Mouse (Mus musculus) hindbrain, embryonic 15.5 days (tissue): ENCODE measurements around the gene Arhgap23. TPM values are rescaled to one million over a fixed set of nuclear protein-coding genes. Genes with fewer than 3 reads are reported as not detected.
A peak's percentile ranks its signal among the peaks of the same experiment; 100 is the strongest.

Experiments used
- ATAC-seq: fragments of 200-750 bp; cut with Nextera tagmentation; 2 replicates; pipeline ENCODE4 v1.8.0; 2017; ENCODE audit warnings: low read depth, moderate number of reproducible peaks, moderate TSS enrichment; ENCODE audit not compliant: low FRiP score
- H3K27ac ChIP-seq: fragments of 300-500 bp; sonication (generic); replicated peaks from 2 replicates; pipeline ENCODE4 v1.5.1; 2015; ENCODE audit warnings: mild to moderate bottlenecking, inconsistent platforms
- H3K27me3 ChIP-seq: fragments of 300-500 bp; sonication (generic); 2 replicates; pipeline ENCODE4 v1.6.1; 2015; ENCODE audit warnings: control low read depth, inconsistent platforms
- H3K36me3 ChIP-seq: fragments of 300-500 bp; sonication (generic); 2 replicates; pipeline ENCODE4 v1.6.1; 2015; ENCODE audit warnings: control low read depth, inconsistent platforms
- H3K4me1 ChIP-seq: fragments of 300-500 bp; sonication (generic); replicated peaks from 2 replicates; pipeline ENCODE4 v1.6.1; 2015; ENCODE audit warnings: control low read depth, inconsistent platforms
- H3K4me2 ChIP-seq: fragments of 300-500 bp; sonication (generic); 2 replicates; pipeline ENCODE4 v1.6.1; 2015; ENCODE audit warnings: moderate library complexity, mild to moderate bottlenecking, inconsistent platforms
- H3K4me3 ChIP-seq: fragments of 300-500 bp; sonication (generic); 2 replicates; pipeline ENCODE4 v1.5.1; 2015; ENCODE audit warnings: mild to moderate bottlenecking, inconsistent platforms
- H3K9ac ChIP-seq: fragments of 300-500 bp; sonication (generic); 2 replicates; pipeline ENCODE4 v1.6.1; 2015; ENCODE audit warnings: inconsistent platforms
- H3K9me3 ChIP-seq: fragments of 300-500 bp; sonication (generic); 2 replicates; pipeline ENCODE4 v1.6.1; 2016; ENCODE audit warnings: control low read depth, inconsistent platforms
- WGBS: fragments of 180-500 bp; shearing (Covaris S2); methylation state at CpG from one replicate; pipeline ENCODE4 v1.1.7; 2015; 5-methylcytosine and 5-hydroxymethylcytosine counted together
- polyA plus RNA-seq: library from polyadenylated mRNA; unstranded; fragments of >200 nt; fragmentation: Nextera tagmentation; extraction: Ambion mirVana; gene quantifications from 2 replicates; pipeline ENCODE4 v1.2.1, GENCODE M21; 2015

The Arhgap23 gene
- polyA plus RNA-seq, 1 experiment from 2014 or later = 10.1 TPM

DNA sequence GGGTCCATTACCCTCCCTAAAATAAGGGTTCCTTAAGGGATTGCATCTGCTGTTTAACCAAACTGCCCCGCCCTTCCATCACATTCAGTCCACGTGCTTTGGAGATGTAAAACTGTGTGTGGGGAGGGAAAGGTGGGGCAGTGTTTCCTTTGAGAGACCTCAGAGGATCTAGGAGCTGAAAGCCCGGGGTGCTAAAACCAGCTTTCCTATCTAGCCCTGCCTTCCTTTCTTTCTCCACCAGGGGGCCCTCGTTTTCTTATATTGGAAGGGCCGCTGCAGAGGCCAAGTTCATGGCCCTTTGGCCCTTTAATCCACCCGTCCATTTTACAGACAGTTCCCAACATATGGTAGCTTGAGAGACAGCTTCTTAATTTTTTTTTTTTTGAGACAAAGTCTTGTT lies 7.2 kb upstream of the Arhgap23 start:
- no peaks in the 10 kb centered on the region for H3K9me3 ChIP-seq
- H3K4me1 ChIP-seq = peaks cover 38% of the 10 kb centered on the region
- H3K27me3 ChIP-seq = no peaks in the 10 kb centered on the region
- H3K4me3 ChIP-seq = no peak overlapping the region
- no peak for ATAC-seq
- no peak overlapping the region for H3K9ac ChIP-seq
- WGBS = 1% methylated on average over 6 of the region's 6 CpGs
- no peaks in the 10 kb centered on the region for H3K36me3 ChIP-seq
- no peak overlapping the region for H3K27ac ChIP-seq
- no peak overlapping the region for H3K4me2 ChIP-seq

DNA sequence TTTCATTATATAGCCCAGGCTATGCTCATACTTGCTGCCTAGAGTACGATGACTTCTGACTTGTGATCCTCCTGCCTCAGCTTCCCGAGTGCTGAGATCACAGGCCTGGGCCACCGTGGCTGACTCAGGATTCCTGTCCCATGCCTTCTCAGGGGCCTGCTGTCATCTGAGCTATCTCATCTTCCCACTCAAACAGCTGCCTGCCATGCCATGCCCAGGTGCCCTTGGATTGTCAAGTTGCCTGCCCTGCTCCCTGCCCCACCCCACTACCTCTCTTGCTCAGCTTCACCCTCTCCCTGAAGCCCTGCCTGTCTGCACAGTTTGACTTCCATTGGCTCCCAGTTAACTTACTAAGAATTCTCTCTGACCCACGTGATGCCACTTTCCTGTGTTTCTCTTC lies 4.4 kb upstream of the Arhgap23 start:
- ATAC-seq = no peak
- peaks cover 12% of the 10 kb centered on the region for H3K27me3 ChIP-seq
- H3K4me2 ChIP-seq = no peak overlapping the region
- no peak overlapping the region for H3K4me3 ChIP-seq
- WGBS = 84% methylated on average over 4 of the region's 4 CpGs
- H3K9me3 ChIP-seq = no peaks in the 10 kb centered on the region
- no peaks in the 10 kb centered on the region for H3K36me3 ChIP-seq
- no peak overlapping the region for H3K27ac ChIP-seq
- no peak overlapping the region for H3K9ac ChIP-seq
- peaks cover 28% of the 10 kb centered on the region for H3K4me1 ChIP-seq

DNA sequence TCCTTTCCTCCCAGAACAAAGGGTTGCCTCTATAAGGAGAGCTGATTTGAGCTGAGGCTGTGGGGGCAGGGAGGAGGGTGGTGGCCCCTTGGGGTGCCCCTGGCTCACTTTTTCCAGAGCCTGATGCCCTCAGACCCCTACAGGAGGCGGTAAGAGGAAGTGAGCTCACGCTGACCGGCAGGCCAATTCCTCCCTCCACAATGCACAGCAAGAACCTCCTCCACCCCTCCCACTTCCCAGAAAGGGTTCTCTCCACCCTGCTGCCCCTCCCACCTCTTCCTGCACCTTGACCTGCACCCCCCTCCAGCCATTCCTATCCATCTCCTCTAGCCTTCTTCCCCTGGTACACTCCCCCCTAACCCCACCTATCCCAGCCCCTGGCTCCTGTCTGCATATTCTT lies 3.2 kb upstream of the Arhgap23 start:
- no peak for ATAC-seq
- Histone ChIP-seq H3K9ac (no peak overlapping the region), H3K4me2 (no peak overlapping the region), H3K4me1 (peaks cover 16% of the 10 kb centered on the region), H3K27me3 (peaks cover 12% of the 10 kb centered on the region), H3K36me3 (no peaks in the 10 kb centered on the region), H3K9me3 (no peaks in the 10 kb centered on the region), H3K4me3 (no peak overlapping the region), H3K27ac (no peak overlapping the region)
- 21% methylated on average over 3 of the region's 3 CpGs for WGBS

DNA sequence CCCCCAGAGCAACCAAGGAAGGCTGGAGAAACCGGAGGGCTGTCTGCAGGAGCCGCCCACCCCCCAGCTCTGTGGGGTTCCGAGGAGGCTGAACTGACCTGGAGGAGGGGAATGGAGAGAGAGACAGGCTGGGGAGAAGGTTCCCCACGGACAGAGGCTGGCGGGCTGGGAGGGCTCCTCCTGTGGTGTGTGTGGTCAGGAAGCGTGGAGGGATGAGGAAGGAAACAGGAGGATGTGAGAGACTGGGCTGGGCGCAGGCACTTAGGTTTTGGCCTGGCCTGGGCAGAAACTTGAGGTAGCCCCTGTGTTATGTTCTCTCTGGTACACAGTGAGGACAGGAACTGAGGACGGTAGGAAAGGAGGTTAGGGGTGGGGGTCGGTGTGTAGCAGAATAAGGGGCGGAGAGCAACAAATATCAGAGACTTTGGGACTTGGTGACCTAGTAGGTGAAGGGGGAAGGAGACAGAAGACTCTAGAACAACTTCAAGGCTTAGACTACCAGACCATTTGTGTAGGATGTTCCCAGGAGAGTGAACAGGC lies 2.5 kb upstream of the Arhgap23 start:
- Histone ChIP-seq H3K4me3 (no peak overlapping the region), H3K4me1 (peaks cover 13% of the 10 kb centered on the region), H3K4me2 (no peak overlapping the region), H3K27me3 (peaks cover 12% of the 10 kb centered on the region), H3K9ac (no peak overlapping the region), H3K9me3 (no peaks in the 10 kb centered on the region), H3K27ac (no peak overlapping the region), H3K36me3 (no peaks in the 10 kb centered on the region)
- no peak for ATAC-seq
- 42% methylated on average over 10 of the region's 10 CpGs for WGBS

DNA sequence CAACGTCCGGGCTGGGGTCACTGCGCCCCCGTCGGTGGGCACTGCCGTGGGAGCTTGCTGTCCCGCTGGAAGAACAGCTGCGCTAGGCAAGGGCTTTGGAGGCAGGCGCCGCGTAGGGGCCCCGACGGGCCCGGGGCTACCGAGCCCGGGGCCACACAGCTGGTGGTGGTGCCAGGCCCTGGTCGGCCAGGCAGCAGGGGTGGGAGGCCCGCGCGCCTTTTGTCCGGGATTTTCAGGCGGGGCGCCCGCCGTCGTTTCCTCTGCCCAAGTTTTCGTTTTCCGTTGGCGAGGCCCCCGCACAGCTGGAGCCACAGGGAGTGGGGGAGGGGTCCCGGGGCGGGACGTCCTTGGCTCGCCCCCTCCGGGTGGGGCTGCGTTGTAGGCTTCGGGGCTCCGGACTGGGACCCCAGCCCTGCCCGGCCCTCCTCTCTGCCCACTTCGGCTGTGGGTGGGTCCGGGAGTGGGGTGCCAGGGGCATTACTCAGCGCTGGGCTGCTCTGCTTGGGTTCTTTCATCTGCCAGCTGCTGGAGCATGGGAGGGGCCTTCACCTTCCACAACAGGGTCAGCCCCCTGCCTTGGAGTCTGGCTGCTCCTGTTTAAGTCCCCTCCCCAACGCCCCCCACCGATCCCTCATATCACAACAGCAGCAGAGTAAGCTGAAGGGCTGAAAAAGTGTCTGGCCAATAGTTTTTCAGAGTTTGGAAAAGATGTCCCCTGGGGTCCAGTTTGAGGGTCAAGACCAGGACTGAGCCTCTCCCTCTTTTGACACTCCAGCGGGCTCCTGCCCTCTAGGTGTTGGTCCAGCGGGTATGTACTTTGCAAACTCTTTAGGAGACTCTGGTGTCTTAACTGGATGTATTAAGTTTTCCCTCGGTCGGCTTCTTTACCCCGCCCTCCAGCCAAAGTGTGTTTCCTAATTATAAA lies 641 bp downstream of the Arhgap23 start:
- 4% methylated on average over 46 of the region's 49 CpGs for WGBS

DNA sequence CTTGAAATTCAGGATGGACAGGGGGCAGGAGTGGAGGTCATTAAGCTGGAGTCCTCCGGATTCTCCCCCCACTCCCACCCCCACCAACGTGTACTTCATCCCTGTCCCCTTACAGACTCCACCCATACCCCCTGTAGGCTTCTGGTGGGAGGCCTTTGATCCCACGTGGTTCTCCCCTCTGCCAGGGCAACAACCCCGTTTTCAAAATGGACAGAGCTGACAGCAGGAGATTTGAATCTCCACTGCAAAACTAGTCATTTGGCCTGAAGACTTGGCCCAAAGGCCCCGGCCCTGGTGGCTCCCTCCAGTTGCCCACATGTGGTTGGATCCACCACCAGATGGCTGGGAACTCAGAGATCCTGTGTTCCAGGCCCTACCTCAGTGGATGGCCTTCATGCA lies 1.3 kb downstream of the Arhgap23 start:
- Histone ChIP-seq H3K4me2 (peak overlapping the region; percentile 58; the same call in 1 of the 2 replicates), H3K27ac (no peak overlapping the region; the same call in 1 of the 2 replicates), H3K4me1 (peaks cover 15% of the 10 kb centered on the region), H3K36me3 (no peaks in the 10 kb centered on the region), H3K4me3 (no peak overlapping the region), H3K27me3 (peaks cover 12% of the 10 kb centered on the region), H3K9ac (no peak overlapping the region), H3K9me3 (no peaks in the 10 kb centered on the region)
- whole genome bisulfite sequencing = 8% methylated on average over 5 of the region's 5 CpGs
- no peak for ATAC-seq

More for the DNA sequence above, 641 bp downstream of the Arhgap23 start:
- Histone ChIP-seq H3K4me1 (peaks cover 15% of the 10 kb centered on the region), H3K4me3 (peak overlapping the region; percentile 44), H3K27ac (peak overlapping the region; percentile 68; the same call in 1 of the 2 replicates), H3K36me3 (no peaks in the 10 kb centered on the region), H3K27me3 (peaks cover 12% of the 10 kb centered on the region), H3K9ac (peak overlapping the region; percentile 35), H3K9me3 (no peaks in the 10 kb centered on the region), H3K4me2 (peak overlapping the region; percentile 58)
- peak; percentile 13; the same call in 1 of the 2 replicates for ATAC-seq

DNA sequence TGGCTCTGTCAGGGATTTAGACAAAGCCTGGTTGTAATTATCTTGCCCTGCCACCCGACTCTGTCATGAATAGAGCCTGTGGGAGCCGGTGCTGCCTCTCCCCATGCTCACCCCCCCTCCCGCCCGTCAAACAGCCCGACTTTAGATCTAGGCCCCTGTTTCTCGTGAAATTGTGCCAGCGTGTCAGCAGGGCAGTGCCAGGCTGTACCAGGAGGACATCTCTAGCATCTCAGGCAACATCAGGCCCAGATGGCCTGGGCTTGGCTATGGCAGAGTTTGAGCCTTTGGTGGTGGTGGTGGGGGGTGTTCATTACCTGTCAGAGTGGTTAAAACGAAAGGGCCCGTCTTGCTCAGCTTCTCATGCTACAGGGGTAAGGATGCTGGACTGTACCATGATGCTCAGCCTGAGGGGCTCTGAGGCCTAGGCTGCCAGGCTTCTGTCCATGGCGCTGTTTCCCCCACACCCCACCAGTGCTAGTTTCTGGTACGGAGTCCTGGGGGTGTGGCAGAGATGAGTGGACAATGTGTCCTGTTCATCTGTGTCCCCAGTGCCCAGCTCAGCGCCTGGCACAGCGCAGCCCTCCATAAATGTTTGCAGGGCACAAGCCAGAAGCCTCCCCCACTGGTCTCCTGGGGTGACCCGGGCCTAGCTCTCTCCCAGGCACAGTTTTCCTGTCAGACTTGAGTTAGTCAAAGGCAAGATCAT lies 3.7 kb downstream of the Arhgap23 start:
- 58% methylated on average over 14 of the region's 14 CpGs for WGBS
- Histone ChIP-seq H3K4me2 (no peak overlapping the region), H3K27ac (no peak overlapping the region), H3K4me1 (peaks cover 20% of the 10 kb centered on the region), H3K4me3 (no peak overlapping the region), H3K9ac (no peak overlapping the region), H3K9me3 (no peaks in the 10 kb centered on the region), H3K36me3 (no peaks in the 10 kb centered on the region), H3K27me3 (peaks cover 12% of the 10 kb centered on the region)
- ATAC-seq = no peak

DNA sequence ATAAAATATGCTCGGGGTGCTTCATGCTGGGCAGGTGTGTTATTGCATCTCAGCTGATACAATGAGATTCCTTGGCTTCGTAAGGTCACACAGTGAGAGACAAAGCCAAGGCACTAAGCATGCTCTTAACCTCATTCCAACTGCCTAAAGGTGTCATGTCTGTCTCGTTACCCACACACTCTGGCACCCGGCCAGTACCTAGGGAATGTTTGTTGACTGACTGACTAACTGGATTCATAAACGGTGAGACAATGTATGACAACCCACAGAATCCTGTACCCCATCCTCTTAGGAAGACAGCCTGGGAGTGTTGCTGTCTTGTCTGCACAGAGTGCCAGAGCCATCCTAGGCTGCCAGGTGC lies 4.2 kb downstream of the Arhgap23 start:
- no peak overlapping the region for H3K27ac ChIP-seq
- H3K36me3 ChIP-seq = no peaks in the 10 kb centered on the region
- no peak overlapping the region for H3K4me3 ChIP-seq
- H3K9me3 ChIP-seq = no peaks in the 10 kb centered on the region
- no peak for ATAC-seq
- H3K9ac ChIP-seq = no peak overlapping the region
- H3K4me1 ChIP-seq = peaks cover 20% of the 10 kb centered on the region
- no peak overlapping the region for H3K4me2 ChIP-seq
- peaks cover 8% of the 10 kb centered on the region for H3K27me3 ChIP-seq
- 75% methylated on average over 5 of the region's 5 CpGs for WGBS

DNA sequence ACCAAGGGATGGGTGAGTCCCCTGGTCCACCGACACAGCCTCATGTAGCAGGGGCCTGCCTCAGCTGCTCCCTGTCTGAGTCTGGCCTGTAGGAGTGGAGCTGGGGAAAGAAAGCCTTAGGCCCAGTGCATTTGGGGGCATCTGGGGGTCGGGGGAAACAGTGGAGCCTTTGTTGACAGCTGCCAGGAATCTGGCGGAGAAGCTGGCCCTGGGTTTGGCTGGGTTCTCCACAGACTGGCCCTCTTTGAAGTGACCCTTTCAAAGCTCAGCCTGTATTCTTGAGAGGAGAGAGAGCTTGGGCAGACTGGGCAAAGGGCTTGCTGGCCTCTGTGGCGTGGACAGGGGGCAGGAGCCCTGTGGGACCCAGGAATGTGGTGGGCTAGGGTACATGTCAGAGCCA lies 7.2 kb downstream of the Arhgap23 start:
- no peak overlapping the region for H3K9ac ChIP-seq
- no peak overlapping the region for H3K4me2 ChIP-seq
- no peaks in the 10 kb centered on the region for H3K9me3 ChIP-seq
- WGBS = 42% methylated on average over 4 of the region's 4 CpGs
- peak overlapping the region; percentile 14; the same call in 1 of the 2 replicates for H3K27ac ChIP-seq
- H3K27me3 ChIP-seq = no peaks in the 10 kb centered on the region
- H3K4me3 ChIP-seq = no peak overlapping the region
- H3K36me3 ChIP-seq = no peaks in the 10 kb centered on the region
- ATAC-seq = no peak
- H3K4me1 ChIP-seq = peaks cover 11% of the 10 kb centered on the region

DNA sequence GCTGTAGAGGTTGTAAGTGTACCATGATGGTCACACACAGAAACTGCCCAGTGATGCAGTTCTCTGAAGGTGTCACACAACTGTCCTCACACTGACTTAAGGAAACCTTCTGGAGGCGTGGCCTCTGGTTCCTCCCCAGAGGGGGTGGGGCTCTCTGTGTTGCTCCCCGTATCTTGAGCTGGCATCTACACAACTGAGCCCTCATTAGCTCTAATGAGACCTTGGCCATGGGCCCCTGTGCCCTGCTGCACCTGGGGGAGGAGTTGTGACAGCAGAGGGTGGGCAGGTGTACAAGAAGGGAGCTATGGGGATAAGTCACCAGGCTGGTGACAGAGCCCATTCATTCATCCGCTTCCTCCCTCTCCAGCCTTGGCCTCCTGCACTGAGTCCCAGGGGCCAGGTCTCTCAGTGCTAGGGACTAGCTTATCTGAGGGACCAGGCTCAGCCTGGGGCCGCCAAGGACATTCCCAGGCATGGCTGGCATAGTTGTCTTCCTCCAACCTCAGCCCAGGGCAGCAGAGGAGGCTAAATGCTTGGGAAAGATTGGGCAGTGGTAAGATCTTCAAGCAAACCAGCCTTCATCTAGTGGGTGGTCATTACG lies 8.9 kb downstream of the Arhgap23 start:
- H3K9ac ChIP-seq = no peak overlapping the region
- H3K27ac ChIP-seq = no peak overlapping the region
- no peaks in the 10 kb centered on the region for H3K27me3 ChIP-seq
- ATAC-seq = no peak
- WGBS = 68% methylated on average over 5 of the region's 5 CpGs
- no peak overlapping the region for H3K4me3 ChIP-seq
- H3K9me3 ChIP-seq = no peaks in the 10 kb centered on the region
- H3K4me2 ChIP-seq = no peak overlapping the region
- H3K4me1 ChIP-seq = peaks cover 22% of the 10 kb centered on the region
- H3K36me3 ChIP-seq = no peaks in the 10 kb centered on the region

DNA sequence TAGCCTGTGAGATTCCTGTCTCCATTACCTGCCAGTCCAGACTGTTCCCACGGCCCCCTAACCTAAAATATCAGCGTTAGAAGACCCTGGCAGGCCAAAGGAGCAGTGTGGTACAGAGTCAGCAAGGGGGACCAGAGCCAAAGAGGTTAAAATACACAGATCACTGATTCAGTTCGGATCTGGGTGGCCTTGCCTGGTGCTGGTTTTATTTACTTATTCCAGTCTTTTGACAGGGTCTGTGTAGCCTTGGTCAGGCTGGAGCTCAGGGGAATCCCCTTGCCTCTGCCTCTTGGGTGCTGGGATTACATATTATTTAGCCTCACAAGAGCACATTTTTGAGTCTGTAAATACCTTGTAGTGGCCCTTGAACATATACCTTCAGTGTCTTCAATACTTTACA lies 9.5 kb downstream of the Arhgap23 start:
- WGBS = 63% methylated on average over 3 of the region's 3 CpGs

More for the DNA sequence above, 9.5 kb downstream of the Arhgap23 start:
- no peak overlapping the region for H3K4me3 ChIP-seq
- no peak overlapping the region for H3K9ac ChIP-seq
- peaks cover 23% of the 10 kb centered on the region for H3K4me1 ChIP-seq
- ATAC-seq = no peak
- no peaks in the 10 kb centered on the region for H3K9me3 ChIP-seq
- H3K27ac ChIP-seq = no peak overlapping the region
- no peaks in the 10 kb centered on the region for H3K27me3 ChIP-seq
- H3K36me3 ChIP-seq = no peaks in the 10 kb centered on the region
- no peak overlapping the region for H3K4me2 ChIP-seq
